Mouse (Mus musculus): ENCODE results near the gene AF067061. TPM values are rescaled to one million over a fixed set of nuclear protein-coding genes. Genes with fewer than 3 reads are reported as not detected.
"Not testable (repeated sequence)": the region's sequence is repeated elsewhere in the genome, so short reads cannot be mapped to it uniquely, and the experiment has no call there.

Gene AF067061
- polyA plus RNA-seq (2014; fragmentation: Nextera tagmentation; extraction: Ambion mirVana) = not detected in 2 replicates

- H3K27ac ChIP-seq (replicated peaks in 1 of 2; ENCODE audit: control insufficient read depth in 1 of 2, insufficient read depth in 1 of 2, low read depth in 2 of 2, low read length in 2 of 2); H3K4me2 ChIP-seq (ENCODE audit: low read length); ATAC-seq (ENCODE audit: insufficient number of reproducible peaks, insufficient read depth, low FRiP score, low read depth); H3K27me3 ChIP-seq (ENCODE audit: control insufficient read depth, insufficient read depth, low read length); H3K9me3 ChIP-seq (ENCODE audit: control insufficient read depth, low read length); H3K9ac ChIP-seq (ENCODE audit: low read length); H3K4me1 ChIP-seq (ENCODE audit: control insufficient read depth in 2 of 2, insufficient read depth in 2 of 2, low read length in 2 of 2); H3K36me3 ChIP-seq (ENCODE audit: control insufficient read depth, insufficient read depth, low read length); H3K4me3 ChIP-seq (ENCODE audit: control insufficient read depth in 1 of 2, insufficient read depth in 1 of 2, low read depth in 1 of 2, low read length in 2 of 2): not testable (repeated sequence)
- WGBS = 82% methylated on average over 2 of the region's 2 CpGs
These were observed at the start of gene AF067061 for GRCm38 (mm10) chr13:120262870-120263269. Gene AF067061 (plus strand): TSS chr13:120263114.

- H3K36me3 ChIP-seq (ENCODE audit: control insufficient read depth, insufficient read depth, low read length); H3K4me1 ChIP-seq (ENCODE audit: control insufficient read depth in 2 of 2, insufficient read depth in 2 of 2, low read length in 2 of 2); H3K9ac ChIP-seq (ENCODE audit: low read length); H3K27ac ChIP-seq (replicated peaks in 1 of 2; ENCODE audit: control insufficient read depth in 1 of 2, insufficient read depth in 1 of 2, low read depth in 2 of 2, low read length in 2 of 2); H3K4me3 ChIP-seq (ENCODE audit: control insufficient read depth in 1 of 2, insufficient read depth in 1 of 2, low read depth in 1 of 2, low read length in 2 of 2); H3K4me2 ChIP-seq (ENCODE audit: low read length); H3K9me3 ChIP-seq (ENCODE audit: control insufficient read depth, low read length); H3K27me3 ChIP-seq (ENCODE audit: control insufficient read depth, insufficient read depth, low read length); ATAC-seq (ENCODE audit: insufficient number of reproducible peaks, insufficient read depth, low FRiP score, low read depth): not testable (repeated sequence)
- no CpG with 5 or more reads among the region's 2 CpGs for WGBS
These were observed 47.1 kb upstream of the AF067061 start, which contains the start of gene Gm21762 for GRCm38 (mm10) chr13:120215847-120216246. Gene Gm21762 (minus strand): TSS chr13:120215947.

- not testable (repeated sequence) for H3K4me1 ChIP-seq (ENCODE audit: control insufficient read depth in 2 of 2, insufficient read depth in 2 of 2, low read length in 2 of 2); H3K27ac ChIP-seq (replicated peaks in 1 of 2; ENCODE audit: control insufficient read depth in 1 of 2, insufficient read depth in 1 of 2, low read depth in 2 of 2, low read length in 2 of 2); H3K4me2 ChIP-seq (ENCODE audit: low read length); H3K27me3 ChIP-seq (ENCODE audit: control insufficient read depth, insufficient read depth, low read length); H3K36me3 ChIP-seq (ENCODE audit: control insufficient read depth, insufficient read depth, low read length); H3K4me3 ChIP-seq (ENCODE audit: control insufficient read depth in 1 of 2, insufficient read depth in 1 of 2, low read depth in 1 of 2, low read length in 2 of 2); H3K9me3 ChIP-seq (ENCODE audit: control insufficient read depth, low read length); ATAC-seq (ENCODE audit: insufficient number of reproducible peaks, insufficient read depth, low FRiP score, low read depth); H3K9ac ChIP-seq (ENCODE audit: low read length)
- WGBS = 81% methylated on average over 5 of the region's 5 CpGs
These were observed 42.0 kb upstream of the AF067061 start for GRCm38 (mm10) chr13:120220922-120221321.

- H3K27ac ChIP-seq (replicated peaks in 1 of 2; ENCODE audit: control insufficient read depth in 1 of 2, insufficient read depth in 1 of 2, low read depth in 2 of 2, low read length in 2 of 2); H3K27me3 ChIP-seq (ENCODE audit: control insufficient read depth, insufficient read depth, low read length); H3K36me3 ChIP-seq (ENCODE audit: control insufficient read depth, insufficient read depth, low read length); H3K9ac ChIP-seq (ENCODE audit: low read length); H3K4me2 ChIP-seq (ENCODE audit: low read length); H3K4me3 ChIP-seq (ENCODE audit: control insufficient read depth in 1 of 2, insufficient read depth in 1 of 2, low read depth in 1 of 2, low read length in 2 of 2); H3K9me3 ChIP-seq (ENCODE audit: control insufficient read depth, low read length); ATAC-seq (ENCODE audit: insufficient number of reproducible peaks, insufficient read depth, low FRiP score, low read depth); H3K4me1 ChIP-seq (ENCODE audit: control insufficient read depth in 2 of 2, insufficient read depth in 2 of 2, low read length in 2 of 2): not testable (repeated sequence)
- WGBS = 91% methylated on average over 16 of the region's 25 CpGs
These were observed 39.8 kb upstream of the AF067061 start for GRCm38 (mm10) chr13:120223012-120223659.

GRCm38 (mm10) chr13:120231798-120232197 lies 31.1 kb upstream of the AF067061 start:
- not testable (repeated sequence) for H3K4me2 ChIP-seq (ENCODE audit: low read length); H3K4me3 ChIP-seq (ENCODE audit: control insufficient read depth in 1 of 2, insufficient read depth in 1 of 2, low read depth in 1 of 2, low read length in 2 of 2); H3K27ac ChIP-seq (replicated peaks in 1 of 2; ENCODE audit: control insufficient read depth in 1 of 2, insufficient read depth in 1 of 2, low read depth in 2 of 2, low read length in 2 of 2); ATAC-seq (ENCODE audit: insufficient number of reproducible peaks, insufficient read depth, low FRiP score, low read depth); H3K36me3 ChIP-seq (ENCODE audit: control insufficient read depth, insufficient read depth, low read length); H3K9ac ChIP-seq (ENCODE audit: low read length); H3K27me3 ChIP-seq (ENCODE audit: control insufficient read depth, insufficient read depth, low read length); H3K9me3 ChIP-seq (ENCODE audit: control insufficient read depth, low read length); H3K4me1 ChIP-seq (ENCODE audit: control insufficient read depth in 2 of 2, insufficient read depth in 2 of 2, low read length in 2 of 2)
- WGBS = 94% methylated on average over 15 of the region's 17 CpGs

GRCm38 (mm10) chr13:120232447-120233049 lies 30.4 kb upstream of the AF067061 start:
- H3K36me3 ChIP-seq (ENCODE audit: control insufficient read depth, insufficient read depth, low read length); H3K27me3 ChIP-seq (ENCODE audit: control insufficient read depth, insufficient read depth, low read length); H3K9me3 ChIP-seq (ENCODE audit: control insufficient read depth, low read length); H3K27ac ChIP-seq (replicated peaks in 1 of 2; ENCODE audit: control insufficient read depth in 1 of 2, insufficient read depth in 1 of 2, low read depth in 2 of 2, low read length in 2 of 2); ATAC-seq (ENCODE audit: insufficient number of reproducible peaks, insufficient read depth, low FRiP score, low read depth); H3K4me2 ChIP-seq (ENCODE audit: low read length); H3K4me3 ChIP-seq (ENCODE audit: control insufficient read depth in 1 of 2, insufficient read depth in 1 of 2, low read depth in 1 of 2, low read length in 2 of 2); H3K9ac ChIP-seq (ENCODE audit: low read length); H3K4me1 ChIP-seq (ENCODE audit: control insufficient read depth in 2 of 2, insufficient read depth in 2 of 2, low read length in 2 of 2): not testable (repeated sequence)
- whole genome bisulfite sequencing = 78% methylated on average over 13 of the region's 25 CpGs

GRCm38 (mm10) chr13:120238811-120239210 lies 24.1 kb upstream of the AF067061 start, which contains the start of gene Gm21731:
Gene Gm21731 (plus strand): TSS chr13:120239111.
- not testable (repeated sequence) for H3K4me3 ChIP-seq (ENCODE audit: control insufficient read depth in 1 of 2, insufficient read depth in 1 of 2, low read depth in 1 of 2, low read length in 2 of 2); H3K27me3 ChIP-seq (ENCODE audit: control insufficient read depth, insufficient read depth, low read length); H3K4me1 ChIP-seq (ENCODE audit: control insufficient read depth in 2 of 2, insufficient read depth in 2 of 2, low read length in 2 of 2); H3K27ac ChIP-seq (replicated peaks in 1 of 2; ENCODE audit: control insufficient read depth in 1 of 2, insufficient read depth in 1 of 2, low read depth in 2 of 2, low read length in 2 of 2); ATAC-seq (ENCODE audit: insufficient number of reproducible peaks, insufficient read depth, low FRiP score, low read depth); H3K9ac ChIP-seq (ENCODE audit: low read length); H3K4me2 ChIP-seq (ENCODE audit: low read length); H3K36me3 ChIP-seq (ENCODE audit: control insufficient read depth, insufficient read depth, low read length); H3K9me3 ChIP-seq (ENCODE audit: control insufficient read depth, low read length)
